Mouse (Mus musculus): ENCODE data around the gene Cpm. TPM values are rescaled to one million over a fixed set of nuclear protein-coding genes. Genes with fewer than 3 reads are reported as not detected.

Gene Cpm
- polyA plus RNA-seq, 1 experiment, result not detected

DNA sequence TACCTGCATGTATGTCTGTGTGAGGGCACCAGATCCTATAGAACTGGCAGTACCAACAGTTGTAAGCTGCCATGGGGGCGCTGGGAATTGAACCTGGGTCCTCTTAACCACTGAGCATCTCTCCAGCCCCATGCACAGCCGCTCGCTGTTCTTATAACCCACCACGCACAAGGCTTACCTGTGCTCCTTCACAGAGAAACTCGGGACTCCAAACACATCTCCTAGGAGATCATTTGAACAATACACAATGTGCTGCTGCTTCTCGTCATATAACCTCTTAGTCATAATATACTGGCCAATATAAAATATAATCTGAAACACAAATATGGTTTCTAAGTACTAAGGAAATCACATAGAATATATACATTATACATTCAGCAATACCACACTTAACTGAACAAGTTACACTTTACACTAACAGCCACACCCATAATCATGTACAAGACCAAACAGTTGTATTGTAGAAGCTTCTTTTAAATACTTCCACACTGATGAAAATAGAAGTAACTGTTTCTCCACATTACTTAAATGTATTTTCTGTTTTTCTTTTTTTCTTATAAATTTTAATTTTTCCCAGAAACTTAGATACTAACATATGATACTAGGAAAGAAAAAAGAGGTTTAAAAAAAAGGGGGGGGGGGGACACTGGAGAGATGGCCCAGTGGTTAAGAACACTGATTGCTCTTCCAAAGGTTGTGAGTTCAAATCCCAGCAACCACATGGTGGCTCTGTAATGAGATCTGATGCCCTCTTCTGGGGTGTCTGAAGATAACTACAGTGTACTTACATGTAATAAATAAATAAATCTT is 72.9 kb downstream of the Cpm start:
- no peak for TF ChIP-seq GATA1 (IDR thresholded peaks at IDR 0.05; ENCODE audit: low read length)

DNA sequence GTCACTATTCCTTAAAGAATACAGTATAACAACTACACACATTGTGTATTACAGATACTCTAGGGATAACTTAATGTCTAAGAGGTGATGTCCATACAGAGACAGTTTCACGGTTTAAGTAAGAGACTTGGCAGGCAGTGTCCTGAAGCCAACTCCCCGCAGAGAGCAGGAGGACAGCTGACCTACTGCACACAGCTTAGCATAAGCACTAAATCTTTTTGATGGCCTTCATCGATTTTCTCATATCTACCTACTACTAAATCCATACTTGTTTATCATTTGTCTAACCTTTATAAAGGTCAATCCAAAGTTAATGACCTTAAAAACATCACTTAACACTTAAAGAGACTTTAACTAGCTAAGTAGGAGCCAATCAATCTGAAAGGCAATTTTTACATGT is 74.2 kb downstream of the Cpm start:
- TF ChIP-seq GATA1 (IDR thresholded peaks at IDR 0.05; ENCODE audit: low read length), result no peak

DNA sequence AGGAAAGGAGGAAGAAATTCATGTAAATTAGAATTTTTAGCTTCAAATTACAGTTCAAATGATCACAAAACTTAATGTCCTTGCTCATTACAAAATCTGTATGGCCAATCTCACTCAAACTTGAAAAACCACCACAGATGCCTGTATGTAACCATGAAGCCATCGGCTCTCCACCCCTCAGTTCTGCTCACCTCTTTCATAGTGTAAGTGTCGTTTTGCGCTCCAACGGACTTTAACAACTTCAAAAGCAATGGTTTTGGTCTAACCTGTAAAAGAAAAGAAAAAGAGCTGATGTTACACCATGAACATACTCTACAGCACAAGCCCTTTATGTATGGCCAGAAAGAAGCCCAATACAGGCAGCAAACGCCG is 75.7 kb downstream of the Cpm start:
- no peak for TF ChIP-seq GATA1 (IDR thresholded peaks at IDR 0.05; ENCODE audit: low read length)

DNA sequence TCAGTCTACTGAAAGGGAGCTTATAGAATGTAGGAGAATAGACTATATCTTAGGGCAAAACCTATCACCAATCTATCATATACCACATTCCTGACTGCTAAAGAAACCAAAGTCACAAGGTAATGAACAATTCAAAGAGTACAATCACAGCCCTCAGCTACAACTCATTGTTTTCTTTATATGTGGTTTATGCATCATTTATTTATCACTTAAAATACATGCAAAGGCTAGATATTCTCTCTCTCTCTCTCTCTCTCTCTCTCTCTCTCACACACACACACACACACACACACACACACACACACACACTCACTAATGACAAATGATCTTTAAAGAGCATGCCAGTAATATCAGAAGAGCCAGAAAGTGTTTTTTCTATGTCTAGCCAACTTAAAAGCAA is 76.5 kb downstream of the Cpm start:
- no peak for TF ChIP-seq GATA1 (IDR thresholded peaks at IDR 0.05; ENCODE audit: low read length)

DNA sequence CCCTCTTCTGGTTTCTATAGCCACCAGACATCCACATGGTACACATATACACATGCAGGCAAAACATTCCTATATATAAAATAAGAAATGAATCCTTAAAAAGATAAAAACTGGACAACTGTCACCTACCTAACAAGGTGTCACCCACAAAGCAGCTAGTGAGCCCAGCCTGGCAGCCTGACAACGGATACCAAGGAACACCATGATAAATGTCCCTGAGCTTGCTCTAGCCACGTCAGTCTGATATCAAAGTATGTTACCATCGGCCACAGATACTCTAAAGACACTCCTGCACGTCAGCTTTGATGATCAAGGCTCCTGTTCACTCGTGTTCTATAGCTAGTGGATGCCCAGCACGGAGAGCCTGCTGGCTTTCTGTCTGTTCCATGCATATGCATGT is 77.1 kb downstream of the Cpm start:
- TF ChIP-seq GATA1 (IDR thresholded peaks at IDR 0.05; ENCODE audit: low read length), result no peak

DNA sequence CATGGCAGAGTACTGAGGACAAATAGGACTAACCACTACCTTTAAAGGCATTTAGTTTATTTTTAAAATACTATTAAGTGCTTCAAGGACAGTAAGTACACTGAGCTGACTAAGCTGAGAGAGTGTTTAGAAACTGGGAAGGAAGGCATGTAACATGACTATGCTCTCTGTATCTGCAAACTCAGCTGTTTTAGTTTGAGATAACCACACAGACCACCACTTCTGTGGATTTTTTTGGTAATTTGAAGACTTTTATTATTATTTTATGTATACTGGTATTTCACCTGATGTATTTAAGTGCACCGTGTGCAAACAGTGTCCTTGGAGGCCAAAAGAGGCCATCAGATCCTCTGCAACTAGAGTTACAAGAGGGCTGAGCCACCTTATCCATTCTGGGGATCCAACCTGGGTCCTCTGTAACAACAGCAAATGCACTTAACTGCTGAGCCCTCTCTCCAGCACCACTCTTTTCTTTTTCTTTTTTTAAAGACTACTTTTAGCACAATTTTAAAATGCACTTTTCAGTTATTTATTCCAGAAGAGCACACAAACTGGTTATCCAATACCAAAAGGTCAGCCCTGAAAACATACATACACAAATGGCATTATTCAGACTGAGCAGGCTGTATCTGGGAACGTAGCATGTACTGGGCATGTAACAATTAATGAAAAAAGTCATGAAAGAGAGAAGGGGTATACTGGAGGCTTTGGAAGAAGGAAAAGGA is 78.0 kb downstream of the Cpm start:
- no peak for TF ChIP-seq GATA1 (IDR thresholded peaks at IDR 0.05; ENCODE audit: low read length)

DNA sequence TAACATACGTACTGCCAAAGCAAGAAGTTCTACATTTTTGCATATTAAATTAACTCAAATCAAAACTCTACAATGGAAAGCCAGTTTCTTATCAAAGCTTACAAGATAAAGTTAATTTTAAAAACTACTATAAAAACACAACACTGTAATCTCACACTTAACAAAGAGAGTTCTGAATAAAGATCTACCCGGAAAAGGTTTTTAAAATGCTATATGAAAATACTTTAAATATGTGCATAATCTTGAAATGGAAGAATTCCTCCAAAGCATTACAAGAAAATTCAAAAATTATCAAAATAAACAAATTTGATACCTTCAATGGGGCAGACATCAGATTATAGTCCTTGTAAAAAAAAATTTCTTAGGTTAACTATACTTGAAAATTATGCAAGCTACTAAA is 79.1 kb downstream of the Cpm start:
- no peak for TF ChIP-seq GATA1 (IDR thresholded peaks at IDR 0.05; ENCODE audit: low read length)

DNA sequence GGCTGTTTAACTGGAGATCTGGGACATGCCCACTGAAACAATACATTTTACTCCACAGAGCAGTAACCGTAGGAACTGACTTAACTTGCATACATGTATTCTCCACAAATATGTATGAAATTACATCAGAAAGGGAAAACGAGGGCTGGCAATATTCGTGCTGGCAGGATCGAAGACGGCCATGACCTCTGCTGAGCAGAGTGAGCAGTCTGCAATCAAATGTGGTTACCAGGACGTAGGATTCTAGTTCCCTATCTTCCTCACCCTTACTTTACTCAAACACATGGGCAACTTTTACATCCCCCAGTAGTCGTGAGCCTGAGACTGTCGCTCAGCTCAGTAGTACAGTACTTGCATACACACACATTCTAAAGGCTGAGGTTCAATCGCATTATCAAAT is 79.6 kb downstream of the Cpm start:
- no peak for TF ChIP-seq GATA1 (IDR thresholded peaks at IDR 0.05; ENCODE audit: low read length)

DNA sequence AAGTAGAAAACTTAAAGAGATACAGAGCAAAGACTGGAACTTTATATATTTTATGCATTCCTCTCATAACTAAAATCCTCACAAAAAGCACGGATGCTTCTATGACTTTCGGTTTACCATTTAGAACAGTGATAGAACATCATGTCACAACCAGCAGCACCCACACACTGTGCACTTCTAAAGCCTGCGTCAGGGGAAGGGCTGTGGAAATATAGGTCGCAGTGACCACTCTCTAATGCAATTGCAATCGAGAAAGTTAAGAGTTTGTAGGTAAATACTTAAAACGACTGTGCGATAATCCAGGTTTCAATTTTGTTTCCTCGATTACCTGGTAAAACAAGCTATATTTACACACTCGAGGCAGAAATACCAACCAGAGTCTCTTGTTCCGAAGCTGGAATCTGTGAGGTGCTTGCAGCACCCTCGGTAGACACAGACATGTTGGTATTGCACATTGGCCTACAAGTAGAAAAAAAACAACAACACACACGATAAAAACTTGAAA is 80.1 kb downstream of the Cpm start:
- no peak for TF ChIP-seq GATA1 (IDR thresholded peaks at IDR 0.05; ENCODE audit: low read length)

DNA sequence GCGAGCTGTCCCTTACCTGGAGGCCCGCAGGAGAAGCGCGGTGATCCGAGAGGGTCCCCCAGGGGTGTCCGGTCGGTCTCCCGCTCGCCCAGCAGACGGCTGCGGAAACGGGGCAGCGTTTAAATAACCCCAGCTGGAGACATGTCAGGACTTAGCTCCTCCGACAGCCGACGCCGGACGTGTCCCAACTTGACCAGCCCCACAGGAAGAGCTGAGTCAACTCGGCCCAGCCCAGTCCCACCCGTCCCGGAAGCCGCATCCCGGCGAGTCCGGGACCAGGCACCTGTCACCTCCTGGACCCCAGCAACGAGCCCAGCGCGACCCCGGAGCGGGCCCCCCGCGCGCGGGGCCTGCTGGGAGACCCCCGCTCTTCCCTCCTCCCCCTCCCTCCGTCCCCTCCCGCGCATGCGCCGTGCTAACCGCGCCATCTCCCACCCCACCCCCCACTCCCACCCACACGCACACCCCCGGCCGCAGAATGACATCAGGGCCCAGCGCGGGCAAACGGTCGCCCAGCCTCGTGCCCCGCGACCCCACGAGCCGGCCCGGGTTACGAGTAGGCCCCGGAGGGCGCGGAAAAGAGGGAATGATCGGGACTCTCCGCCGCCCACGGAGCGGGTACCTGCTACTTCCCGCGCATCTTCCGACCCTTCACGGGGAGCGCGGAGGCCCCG is 80.8 kb downstream of the Cpm start:
- TF ChIP-seq GATA1 (IDR thresholded peaks at IDR 0.05; ENCODE audit: low read length), result no peak

DNA sequence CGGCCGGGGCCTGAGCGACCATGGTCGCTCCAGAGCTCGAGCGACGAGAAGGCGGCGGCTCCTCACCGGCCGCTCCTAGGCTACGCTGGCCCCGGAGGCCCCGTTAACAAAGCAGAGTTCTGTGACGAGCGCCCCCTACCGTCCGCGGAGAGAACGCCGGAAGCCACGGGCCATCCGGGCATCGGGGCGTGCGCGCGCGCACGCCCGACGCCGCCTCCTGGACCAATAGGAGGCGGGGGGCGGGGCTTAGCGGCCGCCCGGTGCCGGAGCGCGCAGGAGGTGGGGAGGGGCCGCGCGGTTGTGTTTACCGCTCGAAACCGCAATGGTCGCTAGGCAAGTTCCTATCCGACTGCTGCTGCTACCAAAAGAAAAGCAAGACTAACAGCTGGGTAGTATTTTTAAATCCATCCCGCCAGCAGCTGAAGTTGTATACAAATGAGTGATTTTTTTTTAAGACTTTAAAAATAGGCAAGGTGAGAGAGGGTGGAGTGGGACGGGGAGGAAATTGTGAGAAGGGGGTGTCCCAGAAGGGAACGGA is 81.4 kb downstream of the Cpm start, which contains the start of gene Mdm2:
Mdm2 (minus strand) TSS at position 155 of the 538 bp plus-strand sequence.
- TF ChIP-seq GATA1 (IDR thresholded peaks at IDR 0.05; ENCODE audit: low read length), result no peak

DNA sequence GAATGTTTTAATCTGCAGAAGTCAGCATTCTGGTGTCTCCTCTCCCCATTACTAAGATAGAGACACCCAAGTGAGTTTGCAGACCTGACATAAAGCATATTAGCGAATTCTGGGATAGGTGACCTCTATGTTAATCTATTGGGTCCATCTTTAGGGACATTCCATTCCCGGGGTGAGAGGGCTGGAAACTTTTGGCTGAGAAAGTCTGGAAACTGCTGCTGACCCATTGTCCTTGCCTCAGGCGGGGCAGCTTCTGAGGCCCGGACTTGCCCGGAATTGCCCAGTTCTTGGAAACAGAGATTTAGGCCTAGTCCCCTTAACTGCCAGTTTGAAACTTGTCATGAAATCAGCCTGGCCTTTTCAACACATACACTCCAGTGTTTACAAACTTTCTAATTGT is 82.1 kb downstream of the Cpm start:
- TF ChIP-seq GATA1 (IDR thresholded peaks at IDR 0.05; ENCODE audit: low read length), result no peak

DNA sequence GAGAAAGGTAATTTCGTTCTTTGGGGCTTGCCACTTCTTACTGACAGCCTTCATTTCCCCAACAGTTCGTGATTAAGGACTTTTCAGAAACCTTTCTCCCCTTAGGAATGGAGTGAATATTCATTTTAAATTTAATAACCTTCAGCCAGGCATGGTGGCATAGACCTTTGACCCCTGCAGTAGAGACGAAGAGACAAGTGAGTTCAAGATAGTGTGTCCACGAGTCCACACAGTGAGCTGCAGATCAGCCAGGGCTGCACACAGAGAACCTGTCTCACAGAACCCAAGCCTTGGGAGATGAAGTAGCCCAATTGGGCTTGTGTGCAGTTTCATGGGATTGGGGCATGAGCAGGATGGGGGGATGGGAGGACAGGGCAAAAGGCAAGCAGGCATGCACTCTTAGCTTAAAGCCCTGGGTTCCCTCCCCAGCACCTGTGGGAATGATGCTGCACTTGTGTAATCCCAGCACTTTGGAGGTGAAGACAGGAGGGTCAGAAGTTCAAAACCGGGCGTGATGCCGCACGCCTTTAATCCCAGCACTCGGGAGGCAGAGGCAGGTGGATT is 83.0 kb downstream of the Cpm start:
- no peak for TF ChIP-seq GATA1 (IDR thresholded peaks at IDR 0.05; ENCODE audit: low read length)

DNA sequence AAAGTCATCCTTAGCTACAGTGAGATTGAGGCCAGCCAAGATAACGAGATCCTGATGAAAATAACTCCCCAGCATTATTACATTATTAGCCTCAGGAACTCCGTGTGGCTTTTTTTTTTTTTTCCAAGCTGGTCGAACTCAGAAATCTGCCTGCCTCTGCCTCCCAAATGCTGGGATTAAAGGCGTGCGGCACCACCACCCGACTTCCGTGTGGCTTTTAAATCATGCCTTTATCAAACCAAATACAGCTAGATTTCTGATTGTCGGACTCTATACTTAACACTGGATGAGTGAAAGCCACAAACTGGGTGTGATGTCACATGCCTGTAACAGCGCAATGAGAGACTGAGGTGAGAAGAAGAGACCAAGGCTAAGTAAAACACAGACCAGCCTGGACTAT is 83.6 kb downstream of the Cpm start:
- no peak for TF ChIP-seq GATA1 (IDR thresholded peaks at IDR 0.05; ENCODE audit: low read length)

DNA sequence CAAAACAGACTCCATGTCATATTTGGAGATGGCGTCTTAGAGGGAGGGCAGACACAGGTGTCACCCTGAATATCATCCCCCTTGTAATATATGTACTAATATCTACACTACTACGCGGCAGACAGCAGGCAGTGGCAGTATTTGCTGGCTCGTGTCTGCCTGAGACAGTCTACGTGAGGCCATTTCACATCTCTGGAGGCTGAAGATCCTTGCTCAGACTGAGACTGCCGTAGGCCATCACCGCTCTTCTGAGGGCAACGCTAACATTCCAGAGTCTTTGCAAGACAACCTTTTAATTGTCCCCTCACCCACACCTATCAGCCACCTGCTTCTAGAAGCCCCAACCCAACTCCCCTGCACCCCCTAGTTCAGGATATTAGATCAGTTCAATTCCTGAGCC is 84.2 kb downstream of the Cpm start:
- TF ChIP-seq GATA1 (IDR thresholded peaks at IDR 0.05; ENCODE audit: low read length), result no peak

Measured in G1E-ER4 (cell line).